Mouse (Mus musculus) CH12.LX (cell line): Measurements from ENCODE around the gene Klf9. TPM values are rescaled to one million over a fixed set of nuclear protein-coding genes. Genes with fewer than 3 reads are reported as not detected.

Experiments used
- DNase-seq: peaks from one replicate; pipeline ENCODE4 v3.0.0-alpha.2; 2013; ENCODE audit errors: extremely low read depth
- H3K27ac ChIP-seq: 2 replicates; pipeline ENCODE4 v1.5.1; 2012; ENCODE audit warnings: low read depth, mild to moderate bottlenecking, control low read depth, moderate library complexity; ENCODE audit not compliant: insufficient read depth
- H3K27me3 ChIP-seq: replicated peaks from 2 replicates; pipeline ENCODE3; 2012; ENCODE audit warnings: inconsistent platforms
- H3K36me3 ChIP-seq, 2 experiments: replicated peaks in 1 of 2; 2 replicates each; pipeline versions ENCODE3 to v1.6.1; 2012; ENCODE audit warnings: inconsistent platforms in 1 of 2, low read length in 1 of 2, mild to moderate bottlenecking in 1 of 2, mixed read lengths in 1 of 2, moderate library complexity in 1 of 2; ENCODE audit not compliant: control insufficient read depth in 1 of 2, insufficient read depth in 1 of 2
- H3K4me1 ChIP-seq, 2 experiments: 2 replicates each; pipeline ENCODE4 v1.6.1; 2012; ENCODE audit warnings: inconsistent platforms in 1 of 2, moderate library complexity in 1 of 2; ENCODE audit not compliant: insufficient read depth in 2 of 2, control insufficient read depth in 1 of 2
- H3K4me2 ChIP-seq: 2 replicates; pipeline ENCODE4 v1.6.1; 2012; ENCODE audit warnings: low read depth, mild to moderate bottlenecking, control low read depth; ENCODE audit not compliant: poor library complexity, insufficient read depth, severe bottlenecking
- H3K4me3 ChIP-seq, 3 experiments: fragments of 150-350 bp in 1 of 3; sonication (generic) in 1 of 3; replicated peaks in 1 of 3; 2 replicates each; pipeline versions ENCODE3 to v1.5.1; 2011 to 2012; ENCODE audit warnings: low read depth in 2 of 3, low read length in 2 of 3, mild to moderate bottlenecking in 2 of 3, moderate library complexity in 2 of 3, control low read depth in 1 of 3, improper control_type of control experiment in 1 of 3, inconsistent platforms in 1 of 3, mixed read lengths in 1 of 3; ENCODE audit not compliant: poor library complexity in 1 of 3
- H3K79me2 ChIP-seq: replicated peaks from 2 replicates; pipeline ENCODE4 v1.6.1; 2012; ENCODE audit warnings: mild to moderate bottlenecking, moderate library complexity; ENCODE audit not compliant: control insufficient read depth, poor library complexity, insufficient read depth, severe bottlenecking; ENCODE audit errors: extremely low read depth
- H3K9ac ChIP-seq: 2 replicates; pipeline ENCODE4 v1.6.1; 2012; ENCODE audit warnings: low read depth, mild to moderate bottlenecking, control low read depth, moderate library complexity; ENCODE audit not compliant: insufficient read depth
- H3K9me3 ChIP-seq: replicated peaks from 2 replicates; pipeline ENCODE3; 2012; ENCODE audit warnings: low read length, inconsistent platforms, mixed read lengths
- CHD1 ChIP-seq: IDR thresholded peaks from 2 replicates; pipeline ENCODE4 v1.6.1; 2012; ENCODE audit warnings: low read depth, low read length, improper control_type of control experiment, inconsistent platforms
- CHD2 ChIP-seq: IDR thresholded peaks from 2 replicates; pipeline ENCODE4 v1.6.1; 2011; ENCODE audit warnings: low read length, improper control_type of control experiment
- CTCF ChIP-seq, 2 experiments: IDR thresholded peaks in 1 of 2; conservative IDR thresholded peaks in 1 of 2; 2 replicates each; pipeline ENCODE4 v1.5.1; 2011 to 2012; ENCODE audit warnings: low read depth in 2 of 2, low read length in 2 of 2, improper control_type of control experiment in 1 of 2, inconsistent platforms in 1 of 2, mild to moderate bottlenecking in 1 of 2, moderate library complexity in 1 of 2
- EP300 ChIP-seq: IDR thresholded peaks from 2 replicates; pipeline ENCODE4 v1.6.1; 2011; ENCODE audit warnings: low read length, improper control_type of control experiment
- GABPA ChIP-seq: IDR thresholded peaks from 2 replicates; pipeline ENCODE4 v1.6.1; 2012; ENCODE audit warnings: low read depth, low read length, improper control_type of control experiment, inconsistent platforms; ENCODE audit not compliant: insufficient replicate concordance
- HCFC1 ChIP-seq: IDR thresholded peaks from 2 replicates; pipeline ENCODE4 v1.6.1; 2012; ENCODE audit warnings: low read depth, mild to moderate bottlenecking, inconsistent platforms, low read length, improper control_type of control experiment
- IRF4 ChIP-seq: IDR thresholded peaks from 2 replicates; pipeline ENCODE4 v1.6.1; 2014; ENCODE audit warnings: low read depth, mild to moderate bottlenecking, inconsistent platforms, low read length, improper control_type of control experiment
- JUN ChIP-seq: IDR thresholded peaks from 2 replicates; pipeline ENCODE4 v1.6.1; 2011; ENCODE audit warnings: low read depth, mild to moderate bottlenecking, low read length, improper control_type of control experiment, moderate library complexity; ENCODE audit not compliant: insufficient read depth
- MAFK ChIP-seq: IDR thresholded peaks from 2 replicates; pipeline ENCODE4 v1.6.1; 2011; ENCODE audit warnings: low read length, improper control_type of control experiment; ENCODE audit not compliant: insufficient replicate concordance
- MAZ ChIP-seq: IDR thresholded peaks from 2 replicates; pipeline ENCODE4 v1.6.1; 2012; ENCODE audit warnings: low read depth, mild to moderate bottlenecking, inconsistent platforms, low read length, improper control_type of control experiment, moderate library complexity
- MEF2A ChIP-seq: IDR thresholded peaks from 2 replicates; pipeline ENCODE4 v1.6.1; 2014; ENCODE audit warnings: low read depth, mild to moderate bottlenecking, inconsistent platforms, low read length, improper control_type of control experiment, borderline replicate concordance
- MYC ChIP-seq: IDR thresholded peaks from 2 replicates; pipeline ENCODE4 v1.6.1; 2011; ENCODE audit warnings: low read depth, mild to moderate bottlenecking, improper control_type of control experiment, low read length
- NELFE ChIP-seq: IDR thresholded peaks from 2 replicates; pipeline ENCODE4 v1.6.1; 2011; ENCODE audit warnings: low read depth, low read length, improper control_type of control experiment
- NRF1 ChIP-seq: IDR thresholded peaks from 2 replicates; pipeline ENCODE4 v1.6.1; 2014; ENCODE audit warnings: low read depth, mild to moderate bottlenecking, inconsistent platforms, low read length, improper control_type of control experiment, moderate library complexity
- RAD21 ChIP-seq: IDR thresholded peaks from 2 replicates; pipeline ENCODE4 v1.6.1; 2011; ENCODE audit warnings: low read depth, mild to moderate bottlenecking, low read length, improper control_type of control experiment, moderate library complexity
- SMC3 ChIP-seq: IDR thresholded peaks from 2 replicates; pipeline ENCODE4 v1.6.1; 2011; ENCODE audit warnings: low read depth, low read length, improper control_type of control experiment
- TBP ChIP-seq: conservative IDR thresholded peaks from 2 replicates; pipeline ENCODE4 v1.6.1; 2011; ENCODE audit warnings: low read depth, low read length, improper control_type of control experiment
- USF1 ChIP-seq: IDR thresholded peaks from 2 replicates; pipeline ENCODE4 v1.6.1; 2014; ENCODE audit warnings: low read depth, mild to moderate bottlenecking, inconsistent platforms, low read length, improper control_type of control experiment
- ZC3H11A ChIP-seq: IDR thresholded peaks from 2 replicates; pipeline ENCODE4 v1.6.1; 2012; ENCODE audit warnings: low read depth, mild to moderate bottlenecking, inconsistent platforms, low read length, improper control_type of control experiment
- ZMIZ1 ChIP-seq: IDR thresholded peaks from 2 replicates; pipeline ENCODE4 v1.6.1; 2012; ENCODE audit warnings: low read depth, mild to moderate bottlenecking, inconsistent platforms, low read length, improper control_type of control experiment
- ZNF384 ChIP-seq: IDR thresholded peaks from 2 replicates; pipeline ENCODE4 v1.6.1; 2012; ENCODE audit warnings: low read depth, low read length, improper control_type of control experiment, inconsistent platforms
- dilution Hi-C: fragments of 300-500 bp; cut with MboI; formaldehyde crosslinking; loops from 2 replicates; pipeline ENCODE4 v1.14.3; 2020; ENCODE audit warnings: low sequenced_read_pairs; ENCODE audit not compliant: extremely low pct_unique_long_range_greater_than_20kb, extremely low pct_ligation_motif_present
- in situ Hi-C: fragments of 300-500 bp; cut with MboI; formaldehyde crosslinking; loops from 3 replicates; pipeline ENCODE4 v1.14.3; 2019; ENCODE audit warnings: low sequenced_read_pairs, low pct_ligation_motif_present, low pct_unique_long_range_greater_than_20kb, mixed read lengths
- polyA plus RNA-seq: library from polyadenylated mRNA; unstranded; fragments of >175 nt; gene quantifications from 2 replicates; pipeline ENCODE4 v1.2.1, GENCODE M21; 2012; ENCODE audit warnings: low read depth; ENCODE audit not compliant: insufficient read length
- total RNA-seq, 2 experiments: library from RNA; depleted of rRNA; stranded (reverse); fragments of 300-350 nt in 1 of 2; fragments of >200 nt in 1 of 2; gene quantifications; 2 replicates each; pipeline ENCODE4 v1.2.3; 2012 to 2014

Klf9 gene
- total and polyA plus RNA-seq, 3 experiments, result not detected

DNA sequence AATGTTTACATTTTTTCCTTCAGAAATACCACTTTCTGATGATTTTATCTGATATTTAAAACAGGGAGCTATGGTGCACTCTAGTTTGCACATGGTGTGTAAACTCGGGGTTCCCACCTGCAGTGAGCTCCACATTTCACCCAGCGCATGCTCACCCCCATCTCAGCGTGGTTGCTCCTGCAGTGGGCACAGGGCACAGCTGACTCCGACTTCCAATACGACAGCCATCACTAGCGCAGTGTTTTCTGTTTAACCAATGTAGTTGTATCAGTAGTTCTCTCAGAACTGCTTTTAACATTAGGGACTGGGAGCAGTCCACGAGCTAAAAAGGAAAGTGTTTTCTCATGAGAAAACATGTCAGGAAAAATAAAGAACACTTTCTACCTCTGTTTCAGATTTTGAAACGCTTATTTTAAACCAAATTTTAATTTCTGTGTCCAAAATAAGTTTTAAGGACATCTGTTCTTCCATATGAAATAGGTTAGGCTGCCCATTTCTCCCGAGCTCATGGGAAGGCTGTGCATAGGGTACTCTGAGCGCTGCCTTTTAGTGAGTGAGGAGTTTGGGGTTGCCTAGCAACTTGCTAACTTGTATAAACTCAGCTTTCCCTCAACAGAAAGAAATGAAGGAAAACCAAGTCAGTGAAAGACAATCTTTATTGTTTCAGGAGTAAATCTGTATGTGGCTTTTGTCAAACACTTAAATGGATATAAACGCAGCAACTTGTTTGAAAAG, 25.7 kb downstream of the Klf9 start:
- H3K79me2 ChIP-seq, result no peaks in the 10 kb centered on the region
- DNase-seq, result no peak
- no peaks in the 10 kb centered on the region for H3K36me3 ChIP-seq
- H3K9ac ChIP-seq, result no peak overlapping the region
- peaks cover 2% of the 10 kb centered on the region for H3K9me3 ChIP-seq
- in situ Hi-C loops (no loop called here), dilution Hi-C loops (no loop called here)
- H3K4me1 ChIP-seq, result no peaks in the 10 kb centered on the region
- no peak overlapping the region for H3K4me2 ChIP-seq
- H3K27ac ChIP-seq, result no peak overlapping the region
- TF ChIP-seq GABPA (no peak), MAZ (no peak), IRF4 (no peak), CHD2 (no peak), ZMIZ1 (no peak), ZC3H11A (no peak), MAFK (no peak), NELFE (no peak), TBP (no peak), MYC (no peak), NRF1 (no peak), EP300 (no peak), CHD1 (no peak), CTCF (conservative IDR thresholded peaks at IDR 0.05 in 1 of 2, IDR thresholded peaks at IDR 0.05 in 1 of 2; ENCODE audit: low read depth in 2 of 2, low read length in 2 of 2) (no peak)
- H3K4me3 ChIP-seq, result no peak overlapping the region
- no peaks in the 10 kb centered on the region for H3K27me3 ChIP-seq

GRCm38 (mm10) chr19:23168899-23169658, 28.1 kb downstream of the Klf9 start:
- Histone ChIP-seq H3K27ac (no peak overlapping the region), H3K79me2 (no peaks in the 10 kb centered on the region), H3K4me1 (no peaks in the 10 kb centered on the region), H3K9me3 (peaks cover 4% of the 10 kb centered on the region), H3K36me3 (no peaks in the 10 kb centered on the region), H3K9ac (no peak overlapping the region), H3K4me3 (no peak overlapping the region), H3K4me2 (no peak overlapping the region), H3K27me3 (no peaks in the 10 kb centered on the region)
- in situ Hi-C loops, result no loop called here
- dilution Hi-C loops, result no loop called here
- DNase-seq, result no peak
- TF ChIP-seq CTCF (conservative IDR thresholded peaks at IDR 0.05 in 1 of 2, IDR thresholded peaks at IDR 0.05 in 1 of 2; ENCODE audit: low read depth in 2 of 2, low read length in 2 of 2) (no peak), SMC3 (no peak), USF1 (no peak), RAD21 (no peak), ZNF384 (no peak), HCFC1 (no peak), ZMIZ1 (no peak), MEF2A (no peak), CHD1 (no peak), CHD2 (no peak), JUN (no peak), MYC (no peak), TBP (no peak)
